Mouse (Mus musculus) small intestine, adult 2 months (tissue): ENCODE results near the gene Lamtor2.

Experiments
- CTCF ChIP-seq: fragments of 200-500 bp; IDR thresholded peaks from 2 replicates; pipeline ENCODE4 v1.5.1; 2012; ENCODE audit warnings: low read depth, mild to moderate bottlenecking, control low read depth, inconsistent platforms, low read length, moderate library complexity, mixed read lengths; ENCODE audit not compliant: insufficient replicate concordance, insufficient read length; ENCODE audit errors: extremely low read depth
- POLR2A ChIP-seq: fragments of 200-500 bp; IDR thresholded peaks from 2 replicates; pipeline ENCODE4 v1.6.1; 2012; ENCODE audit warnings: low read depth, mild to moderate bottlenecking, control low read depth, inconsistent platforms, low read length, moderate library complexity

- peak; percentile 69 for TF ChIP-seq POLR2A
- no peak for TF ChIP-seq CTCF
These were observed at the start of gene Lamtor2 for GRCm38 (mm10) chr3:88552676-88553524.
